Mouse (Mus musculus) megakaryocyte, adult 5-6 weeks (primary cell): ENCODE measurements around the gene Sln. TPM values are rescaled to one million over a fixed set of nuclear protein-coding genes. Genes with fewer than 3 reads are reported as not detected.

Source experiments
- ATAC-seq: 2 replicates; pipeline ENCODE4 v1.8.0; 2016; ENCODE audit warnings: mild to moderate bottlenecking, inconsistent platforms; ENCODE audit not compliant: poor library complexity, severe bottlenecking
- total RNA-seq, 2 experiments: library from RNA; stranded (forward) in 1 of 2; stranded (reverse) in 1 of 2; fragments of 153-499, 151-499 nt in 1 of 2; fragments of 221-1000, 200-1000 nt in 1 of 2; gene quantifications; 2 replicates each; pipeline versions ENCODE4 v1.2.3 to v1.2.4; 2015 to 2017

The Sln gene
- total RNA-seq, 2 experiments from 2014 or later = not detected

GRCm38 (mm10) chr9:53903215-53903842, 53.4 kb downstream of the Sln start:
- ATAC-seq = no peak

Other genes starting within 250 kb of the Sln start
- 66.1 and 78.8 TPM in 2 replicates for gene Acat1, start 239.8 kb upstream of the Sln start, total RNA-seq (2015)
- 50.8 and 62.4 TPM in 2 replicates for gene Acat1, start 239.8 kb upstream of the Sln start, total RNA-seq (2017)
- 16.2 and 20.7 TPM in 2 replicates for gene Cul5, start 180.2 kb upstream of the Sln start, total RNA-seq (2015)
- 40.8 and 42.4 TPM in 2 replicates for gene Cul5, start 180.2 kb upstream of the Sln start, total RNA-seq (2017)
- 2.3 and 5.2 TPM in 2 replicates for gene Rab39, start 143.9 kb upstream of the Sln start, total RNA-seq (2015)
- gene Rab39, start 143.9 kb upstream of the Sln start, total RNA-seq (2017) = 3.6 and 3.7 TPM in 2 replicates
- 0.11 and 0.25 TPM in 2 replicates for gene Slc35f2, start 78.6 kb upstream of the Sln start, total RNA-seq (2015)
- 0.07 and 0.28 TPM in 2 replicates for gene Slc35f2, start 78.6 kb upstream of the Sln start, total RNA-seq (2017)
- gene Elmod1, start 125.1 kb downstream of the Sln start, total RNA-seq (2015) = not detected in 2 replicates
- not detected in 2 replicates for gene Elmod1, start 125.1 kb downstream of the Sln start, total RNA-seq (2017)
- not detected in 2 replicates for gene Tnfaip8l3, start 218.2 kb downstream of the Sln start, total RNA-seq (2015)
- gene Tnfaip8l3, start 218.2 kb downstream of the Sln start, total RNA-seq (2017) = 0.44 TPM in 1 of 2 replicates, not detected in the other